Mouse (Mus musculus): ENCODE data around the gene Gga2. TPM values are rescaled to one million over a fixed set of nuclear protein-coding genes. Genes with fewer than 3 reads are reported as not detected.

Gene Gga2
- total RNA-seq, 2 experiments from 2014 or later: 21.3 to 27.3 TPM

DNA sequence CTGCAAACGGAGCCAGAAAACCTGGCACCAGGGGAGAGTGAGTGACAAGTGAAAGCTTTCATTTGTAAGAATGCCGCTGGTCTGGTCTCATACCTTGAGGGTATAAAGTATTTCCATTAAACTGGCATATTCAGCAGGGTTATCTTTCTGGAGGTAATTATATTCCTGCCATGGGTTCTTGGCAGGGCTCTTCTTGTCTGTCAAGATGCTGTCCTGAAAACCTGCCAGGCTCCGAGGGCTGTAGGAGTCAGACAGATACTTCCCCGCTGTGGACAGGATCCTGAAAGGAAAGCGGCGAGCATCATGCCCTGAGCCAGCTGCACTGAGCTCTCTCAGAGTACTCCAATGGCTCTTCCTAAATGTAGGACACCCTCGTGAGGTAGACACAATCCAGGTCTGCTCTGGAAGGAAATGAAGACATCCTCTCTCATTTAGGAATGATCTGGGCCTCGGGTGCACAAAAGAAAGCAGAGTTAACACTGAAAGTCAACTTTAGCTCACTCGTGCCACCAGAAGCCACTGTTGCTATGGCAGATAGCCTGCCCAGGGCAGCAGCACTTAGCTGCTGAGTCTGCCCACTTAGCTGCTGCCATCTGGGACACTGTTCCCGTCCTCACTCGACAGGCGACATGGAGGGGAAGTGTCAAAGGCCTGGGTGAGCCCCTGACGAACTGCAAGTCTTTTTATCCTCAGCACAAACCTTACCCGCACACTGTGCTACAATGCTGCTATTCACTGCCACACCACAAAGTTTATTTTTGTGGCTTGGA, 84.0 kb downstream of the Gga2 start:
- DNase-seq: no peak

Other genes starting within 250 kb of the Gga2 start
- under 1 TPM; 0.12 to 0.16 TPM for gene Scnn1b, start 156.2 kb downstream of the Gga2 start, total RNA-seq (2021)
- 1 to 10 TPM; 8.2 to 9.9 TPM for gene Cog7, start 39.5 kb downstream of the Gga2 start, total RNA-seq (2021)
- 10 to 100 TPM; 33.3 to 35.5 TPM for gene Ubfd1, start 46.0 kb upstream of the Gga2 start, total RNA-seq (2021)
- gene Ears2, start 46.0 kb upstream of the Gga2 start, total RNA-seq (2021): 10 to 100 TPM; 11.0 to 11.9 TPM
- 100 to 1,000 TPM; 582 to 686 TPM for gene Ndufab1, start 80.7 kb upstream of the Gga2 start, total RNA-seq (2021)
- gene Palb2, start 111.8 kb upstream of the Gga2 start, total RNA-seq (2021): 1 to 10 TPM; 1.4 to 1.6 TPM
- 10 to 100 TPM; 32.5 to 32.6 TPM for gene Dctn5, start 111.8 kb upstream of the Gga2 start, total RNA-seq (2021)
- gene Plk1, start 138.2 kb upstream of the Gga2 start, total RNA-seq (2021): 1 to 10 TPM; 6.1 to 8.0 TPM
- gene Ern2, start 165.0 kb upstream of the Gga2 start, total RNA-seq (2021): not detected
- 1 to 10 TPM; 5.1 to 6.2 TPM for gene Chp2, start 198.3 kb upstream of the Gga2 start, total RNA-seq (2021)